Mouse (Mus musculus) yolk sac, embryonic 10.5 days (tissue): ENCODE data around the gene Map2k6.

Experiments used
- DNase-seq: peaks from one replicate; pipeline ENCODE4 v3.0.0-alpha.2; 2017; ENCODE audit warnings: low spot score

Gene Map2k6

GRCm38 (mm10) chr11:110403602-110404001 lies 4.7 kb downstream of the Map2k6 start:
- DNase-seq = no peak

GRCm38 (mm10) chr11:110405607-110406006 lies 6.7 kb downstream of the Map2k6 start:
- DNase-seq = no peak

- DNase-seq = no peak
Measured at GRCm38 (mm10) chr11:110409131-110409530, 10.2 kb downstream of the Map2k6 start.

DNA sequence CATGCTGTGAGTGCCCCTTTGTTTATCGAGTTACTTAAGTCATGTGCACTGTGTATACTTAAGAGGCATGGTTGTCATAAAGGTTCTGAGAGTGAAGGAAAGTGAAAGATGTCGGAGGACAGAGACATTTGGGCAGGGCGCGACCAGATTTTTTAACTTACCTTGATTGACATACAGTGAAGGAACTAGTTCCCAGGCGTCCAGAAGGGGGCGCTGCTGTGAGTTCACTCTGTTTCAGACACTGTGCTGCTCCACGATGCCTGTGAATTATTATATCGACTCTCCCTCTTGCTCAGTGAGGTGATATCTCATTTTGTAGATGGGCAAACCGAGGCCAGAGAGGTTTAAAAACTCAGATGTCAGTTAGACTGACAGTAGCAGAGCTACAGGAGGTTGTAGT lies 10.9 kb downstream of the Map2k6 start:
- no peak for DNase-seq

GRCm38 (mm10) chr11:110411596-110411995 lies 12.7 kb downstream of the Map2k6 start:
- DNase-seq = no peak

DNA sequence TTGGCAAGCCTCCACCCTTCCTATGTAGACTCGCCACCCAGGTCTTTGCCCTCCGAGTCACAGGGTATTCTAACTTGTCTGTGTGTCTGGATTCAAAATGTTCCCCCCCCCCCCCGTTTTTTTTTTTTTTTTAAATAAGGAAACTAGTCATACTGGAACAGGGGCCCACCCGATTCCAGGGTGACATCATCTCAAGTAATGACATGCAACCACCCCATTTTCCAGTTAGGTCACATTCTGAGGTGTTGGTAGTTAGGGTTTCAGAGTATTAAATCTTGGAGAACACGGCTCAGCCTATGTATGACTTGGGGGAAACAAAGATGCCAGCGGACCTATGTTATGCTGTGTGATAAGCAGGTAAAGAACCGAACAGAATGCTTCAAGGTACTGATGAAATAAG lies 15.3 kb downstream of the Map2k6 start:
- no peak for DNase-seq

DNA sequence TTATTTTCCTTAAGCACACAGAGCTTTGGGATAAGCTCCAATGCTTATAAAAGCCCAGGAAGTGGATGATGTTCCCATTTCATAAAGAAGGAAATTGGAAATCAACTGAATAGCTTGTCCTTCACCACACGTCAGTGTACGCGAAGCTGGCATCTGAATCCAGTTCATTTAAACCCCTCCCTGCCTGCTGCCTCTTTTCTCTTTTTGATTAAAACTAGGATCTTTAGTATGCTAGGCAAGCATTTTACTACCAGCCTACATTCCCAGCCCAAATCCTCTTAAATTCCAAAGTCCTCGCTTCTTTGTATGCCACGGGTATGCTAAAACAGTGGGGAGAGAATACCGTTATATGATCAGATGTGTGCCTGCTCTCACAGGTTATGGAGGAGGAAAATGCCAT lies 17.8 kb downstream of the Map2k6 start:
- DNase-seq = no peak

GRCm38 (mm10) chr11:110420463-110420862 lies 21.5 kb downstream of the Map2k6 start:
- DNase-seq = no peak

GRCm38 (mm10) chr11:110426572-110427145 lies 27.7 kb downstream of the Map2k6 start:
- DNase-seq = peak; percentile 53

DNA sequence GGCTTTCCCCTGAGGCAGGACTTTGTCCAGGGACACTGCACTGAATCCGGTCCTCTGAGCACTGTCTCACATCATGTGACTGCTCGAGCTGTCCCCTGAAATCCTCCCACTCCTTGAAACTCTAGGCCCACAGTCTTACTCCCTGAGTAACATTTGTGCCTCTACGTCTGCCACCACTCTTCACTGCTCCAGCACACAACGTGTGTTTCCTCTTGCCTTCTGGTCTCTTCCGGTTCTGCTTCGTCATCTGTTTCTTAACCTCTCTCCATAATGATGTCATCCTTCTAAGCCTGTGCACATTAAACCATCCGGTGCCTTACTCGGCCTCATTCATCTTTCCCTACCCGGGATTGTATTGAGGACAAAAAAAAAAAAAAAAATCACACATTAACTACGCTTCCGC lies 28.2 kb downstream of the Map2k6 start:
- DNase-seq = peak; percentile 65

GRCm38 (mm10) chr11:110428999-110429398 lies 30.1 kb downstream of the Map2k6 start:
- no peak for DNase-seq

DNA sequence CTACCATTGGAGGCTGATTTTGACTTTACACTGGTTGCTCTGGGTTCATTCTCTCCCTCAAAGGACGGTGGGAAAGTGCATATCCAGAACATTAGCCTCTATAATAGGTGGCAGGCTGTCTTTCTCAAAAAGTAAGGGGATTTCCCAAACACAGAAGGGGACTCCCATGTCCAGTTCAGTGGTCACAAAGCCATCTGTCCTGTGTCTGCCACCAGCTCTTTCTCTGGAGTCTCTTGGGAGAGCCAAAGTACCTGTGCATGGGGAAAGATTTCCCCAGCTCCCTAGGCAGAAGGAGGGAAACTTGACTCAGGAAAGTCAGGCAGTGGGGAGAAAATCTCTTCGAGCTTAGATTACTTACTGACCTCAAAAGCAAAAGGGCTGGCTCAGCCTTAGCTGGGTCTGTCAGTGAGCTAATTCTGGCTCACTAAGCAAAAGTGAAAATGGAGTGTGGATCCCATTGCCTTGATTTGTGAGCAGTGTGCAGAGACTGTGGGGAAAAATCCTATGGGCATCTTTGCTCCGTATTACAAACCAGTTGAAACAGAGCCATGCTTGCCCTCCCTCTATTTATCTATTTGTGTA lies 31.0 kb downstream of the Map2k6 start:
- DNase-seq = no peak

DNA sequence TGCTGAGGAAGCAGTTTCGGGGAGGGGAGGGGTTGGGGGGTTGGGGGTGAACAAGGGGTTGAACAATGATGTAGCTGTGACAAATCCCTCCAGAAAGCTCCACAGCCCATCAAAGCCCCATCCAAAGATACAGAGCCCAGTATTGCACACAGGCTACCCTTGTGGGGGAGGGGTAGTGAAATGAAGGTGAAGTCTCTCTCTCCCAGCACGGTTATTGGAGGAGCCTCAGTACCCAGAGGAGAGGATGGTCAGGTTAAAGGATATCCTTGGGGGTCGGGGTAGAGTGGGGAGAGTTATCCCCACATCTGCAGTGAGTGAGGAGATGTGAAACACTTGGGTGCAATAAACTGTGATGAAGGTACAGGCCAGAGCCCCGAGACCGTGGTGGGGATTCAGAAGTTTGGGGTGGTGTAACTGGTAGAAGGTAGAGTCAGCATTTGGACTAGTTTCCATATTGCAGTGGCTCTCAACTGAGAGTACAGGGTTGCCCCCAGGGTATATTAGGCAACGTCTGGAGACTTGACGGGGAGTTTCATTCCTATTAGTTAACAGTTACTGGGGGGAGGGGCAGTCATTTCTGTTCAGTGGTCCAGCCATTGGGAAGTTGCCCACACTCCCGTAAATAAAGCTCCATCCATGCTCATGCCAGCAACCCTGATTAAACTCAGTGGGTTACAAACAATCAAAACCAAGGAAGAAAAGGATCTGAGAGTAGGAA lies 37.1 kb downstream of the Map2k6 start:
- DNase-seq = no peak

DNA sequence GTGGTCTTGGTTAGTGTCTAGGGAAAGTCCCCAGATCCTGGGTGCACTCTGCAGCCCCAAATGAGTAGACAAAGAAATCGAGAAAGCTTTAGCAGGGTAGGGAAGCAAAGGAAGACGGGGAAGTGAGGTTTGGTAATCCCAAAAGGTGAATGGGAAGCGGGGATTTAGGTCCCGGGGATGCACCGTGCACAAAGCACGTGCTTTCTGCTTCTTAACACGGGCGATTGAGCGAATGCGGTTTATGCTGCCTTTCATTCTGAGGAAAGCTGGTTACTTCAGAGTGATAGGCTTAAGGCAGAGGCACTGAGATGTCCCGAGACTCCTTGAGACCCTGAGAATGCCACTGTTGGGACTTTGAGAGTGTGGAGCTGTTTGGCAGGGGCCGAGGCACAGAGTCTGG lies 38.1 kb downstream of the Map2k6 start:
- DNase-seq = no peak

DNA sequence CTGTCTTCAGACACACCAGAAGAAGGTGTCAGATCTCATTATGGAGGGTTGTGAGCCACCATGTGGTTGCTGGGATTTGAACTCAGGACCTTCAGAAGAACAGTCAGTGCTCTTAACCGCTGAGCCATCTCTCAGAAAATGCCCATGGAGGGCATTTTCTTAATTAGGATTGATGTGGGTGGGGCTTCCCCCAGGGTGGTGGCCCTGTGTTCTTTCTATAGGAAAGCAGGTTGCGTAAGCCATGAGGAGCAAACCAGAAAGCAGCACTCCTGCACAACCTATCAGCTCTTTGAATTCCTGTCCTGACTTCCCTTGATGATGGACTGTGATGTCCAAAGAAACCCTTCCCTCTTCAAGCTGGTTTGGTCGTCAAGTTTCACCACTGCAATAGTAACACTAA lies 39.2 kb downstream of the Map2k6 start:
- no peak for DNase-seq

- no peak for DNase-seq
Measured at GRCm38 (mm10) chr11:110438700-110439296, 39.9 kb downstream of the Map2k6 start.

DNA sequence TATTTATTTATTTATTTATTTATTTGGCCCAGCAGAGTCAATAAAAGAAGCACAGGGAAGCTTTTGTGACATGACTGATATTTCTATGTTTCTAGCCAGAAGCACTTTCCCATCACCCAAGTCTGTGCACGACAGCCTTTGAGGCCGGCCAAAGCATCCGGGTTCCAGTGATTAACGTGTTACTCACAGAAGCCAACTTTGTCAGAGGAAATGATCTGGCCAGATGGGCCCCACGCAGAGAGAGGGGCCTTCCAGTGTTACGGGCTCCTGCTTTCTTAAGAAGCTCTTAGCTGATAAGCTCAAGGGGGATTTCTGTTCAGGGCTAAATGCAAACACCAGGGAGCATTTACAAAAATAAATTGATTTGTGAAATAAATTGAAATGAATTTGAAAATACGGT lies 40.4 kb downstream of the Map2k6 start:
- DNase-seq = no peak

- no peak for DNase-seq
Measured at GRCm38 (mm10) chr11:110444576-110444975, 45.7 kb downstream of the Map2k6 start.

DNA sequence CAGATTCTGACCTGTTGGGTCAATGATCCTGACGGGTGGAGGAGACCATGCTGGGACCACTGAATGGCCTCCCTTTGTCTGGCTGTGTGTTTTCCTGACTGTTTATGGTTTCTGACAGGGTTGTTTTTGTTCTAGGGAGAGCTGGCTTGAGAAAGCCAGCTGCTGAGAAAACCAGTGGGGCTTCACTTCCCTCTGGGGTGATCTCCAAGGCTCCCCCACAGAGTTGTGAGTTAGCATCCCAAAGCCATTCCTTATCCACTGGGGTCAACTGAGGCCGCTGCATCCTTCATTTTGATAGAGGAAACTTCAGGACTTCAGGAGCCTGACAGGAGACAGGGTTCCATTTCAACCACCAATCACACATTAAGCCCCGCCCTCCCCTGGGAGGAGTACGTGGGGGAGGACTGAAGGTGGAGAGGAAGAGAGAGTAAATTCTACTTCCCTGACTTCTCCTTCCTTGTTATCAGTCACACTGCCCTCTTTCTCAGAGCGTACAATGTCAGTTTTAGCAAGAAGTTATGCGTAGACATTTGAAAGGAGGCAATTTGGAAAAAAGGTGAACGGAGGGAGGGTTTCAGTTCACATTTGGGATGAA lies 49.3 kb downstream of the Map2k6 start:
- peak; percentile 46 for DNase-seq

DNA sequence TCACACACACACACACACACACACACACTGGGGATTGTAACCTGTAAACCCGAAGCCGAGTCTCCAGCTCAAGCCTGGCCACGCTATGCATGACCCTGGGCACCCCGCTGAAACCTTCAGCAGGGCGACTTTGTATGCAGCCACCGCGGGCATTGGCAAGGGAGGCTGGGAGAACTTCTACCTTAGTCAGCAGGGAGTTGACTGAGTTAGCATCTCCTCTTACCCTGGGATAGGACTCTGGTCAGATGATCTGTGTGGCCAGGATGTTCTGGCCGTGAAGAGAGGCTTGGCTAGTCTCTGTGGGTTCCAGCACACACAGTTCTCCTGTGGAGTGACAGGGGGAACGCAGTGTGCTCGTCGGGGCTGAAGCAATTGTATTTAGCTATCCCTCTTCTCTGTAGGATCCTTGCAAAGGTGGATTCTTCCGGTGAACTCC lies 49.8 kb downstream of the Map2k6 start:
- DNase-seq = peak; percentile 29

- DNase-seq = no peak
Measured at GRCm38 (mm10) chr11:110449183-110449582, 50.3 kb downstream of the Map2k6 start.

DNA sequence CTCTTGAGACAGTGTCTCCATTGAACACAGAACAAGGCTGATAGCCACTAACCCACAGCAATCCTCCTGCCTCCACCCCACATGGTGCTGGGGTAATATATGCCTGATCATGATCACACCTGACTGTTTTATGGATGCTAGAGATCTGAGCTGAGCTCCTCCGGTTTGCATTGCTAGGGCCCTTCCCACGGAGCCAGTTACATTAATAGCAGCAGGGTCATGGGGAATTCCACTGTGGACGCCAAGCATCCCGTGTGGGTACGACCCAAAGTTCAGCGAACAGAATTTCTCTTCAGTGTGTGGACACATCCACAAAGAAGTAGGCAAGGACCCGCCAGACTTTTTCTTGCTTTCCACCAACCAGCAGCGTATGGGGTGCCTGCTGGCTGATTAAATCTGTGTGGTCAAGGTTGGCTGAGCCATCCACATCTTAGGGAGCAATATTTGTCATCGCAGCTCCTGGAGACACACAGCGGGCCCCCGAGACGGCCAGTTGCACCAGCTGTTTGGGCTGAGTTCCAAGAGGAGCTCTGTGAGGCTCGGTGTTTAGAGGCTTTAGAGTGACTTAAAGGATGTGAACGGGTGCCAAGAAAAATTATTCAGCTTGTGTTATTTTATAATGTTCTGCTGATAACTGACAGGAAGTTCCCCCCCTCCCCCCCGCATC lies 51.3 kb downstream of the Map2k6 start:
- no peak for DNase-seq
